Mouse (Mus musculus): Measurements from ENCODE around the gene Map3k10. TPM values are rescaled to one million over a fixed set of nuclear protein-coding genes. Genes with fewer than 3 reads are reported as not detected.
A peak's percentile ranks its signal among the peaks of the same experiment; 100 is the strongest.
"Not testable (repeated sequence)": the region's sequence is repeated elsewhere in the genome, so short reads cannot be mapped to it uniquely, and the experiment has no call there.

Map3k10 gene
- polyA plus RNA-seq, 1 experiment: 13.0 TPM

- H3K27ac ChIP-seq (replicated peaks; ENCODE audit: low read depth, low read length): no peak overlapping the region
- no peaks in the 10 kb centered on the region for H3K4me1 ChIP-seq (ENCODE audit: control insufficient read depth, insufficient read depth, insufficient read length, low read length)
- no peak overlapping the region for H3K4me3 ChIP-seq (ENCODE audit: insufficient read depth, low read depth, low read length)
Observed at GRCm38 (mm10) chr7:27634691-27635090, 39.7 kb downstream of the Map3k10 start.

GRCm38 (mm10) chr7:27633166-27633565 lies 41.2 kb downstream of the Map3k10 start:
- Histone ChIP-seq H3K27ac (replicated peaks; ENCODE audit: low read depth, low read length) (no peak overlapping the region), H3K4me3 (ENCODE audit: insufficient read depth, low read depth, low read length) (no peak overlapping the region), H3K4me1 (ENCODE audit: control insufficient read depth, insufficient read depth, insufficient read length, low read length) (no peaks in the 10 kb centered on the region)

DNA sequence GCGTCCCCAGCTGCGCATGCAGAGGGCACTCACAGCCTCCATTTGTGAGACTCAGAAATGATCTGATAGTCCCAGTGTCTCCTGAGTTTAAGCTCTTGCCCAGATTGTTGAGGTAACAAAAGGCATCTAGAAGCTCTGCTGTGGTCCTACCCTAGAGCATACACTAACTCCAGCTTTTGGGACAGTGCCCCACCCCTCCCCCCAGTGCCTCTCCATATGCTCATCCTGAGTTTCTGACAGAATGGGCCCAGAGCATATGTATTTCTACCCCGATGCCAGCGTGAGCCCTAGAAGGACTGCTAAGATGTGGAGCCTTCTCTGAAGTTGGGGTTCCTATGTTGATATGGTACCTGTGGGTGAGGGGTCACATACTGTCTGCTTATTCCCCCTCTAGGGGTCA lies 43.0 kb downstream of the Map3k10 start:
- Histone ChIP-seq H3K27ac (replicated peaks; ENCODE audit: low read depth, low read length) (no peak overlapping the region), H3K4me1 (ENCODE audit: control insufficient read depth, insufficient read depth, insufficient read length, low read length) (peaks cover 5% of the 10 kb centered on the region; the same call in 1 of the 2 replicates), H3K4me3 (ENCODE audit: insufficient read depth, low read depth, low read length) (no peak overlapping the region)

GRCm38 (mm10) chr7:27628816-27629215 lies 45.6 kb downstream of the Map3k10 start:
- H3K27ac ChIP-seq (replicated peaks; ENCODE audit: low read depth, low read length); H3K4me3 ChIP-seq (ENCODE audit: insufficient read depth, low read depth, low read length); H3K4me1 ChIP-seq (ENCODE audit: control insufficient read depth, insufficient read depth, insufficient read length, low read length): not testable (repeated sequence)

DNA sequence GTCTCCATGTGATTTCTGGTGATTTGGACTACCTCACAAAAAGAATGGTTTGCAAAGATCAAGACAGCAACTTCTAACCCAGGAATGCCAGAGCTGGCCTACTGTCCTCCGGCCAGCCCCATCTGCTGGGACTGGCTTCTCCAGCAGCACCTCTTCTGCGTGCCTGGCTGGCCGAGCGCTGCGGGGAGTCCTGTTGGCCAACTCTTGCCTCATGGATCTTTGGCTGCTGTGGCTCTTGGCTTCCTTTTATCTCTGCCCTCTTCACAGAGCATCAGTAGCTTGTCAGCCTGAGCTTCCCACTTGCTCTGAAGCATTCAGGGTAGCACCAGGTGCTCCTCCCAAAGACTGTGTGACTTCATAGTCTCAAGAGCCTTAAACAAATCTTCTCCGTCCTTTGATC lies 46.2 kb downstream of the Map3k10 start:
- H3K27ac ChIP-seq (replicated peaks; ENCODE audit: low read depth, low read length): peak overlapping the region; percentile 15
- H3K4me1 ChIP-seq (ENCODE audit: control insufficient read depth, insufficient read depth, insufficient read length, low read length): peaks cover 7% of the 10 kb centered on the region; the same call in 1 of the 2 replicates
- H3K4me3 ChIP-seq (ENCODE audit: insufficient read depth, low read depth, low read length): no peak overlapping the region

DNA sequence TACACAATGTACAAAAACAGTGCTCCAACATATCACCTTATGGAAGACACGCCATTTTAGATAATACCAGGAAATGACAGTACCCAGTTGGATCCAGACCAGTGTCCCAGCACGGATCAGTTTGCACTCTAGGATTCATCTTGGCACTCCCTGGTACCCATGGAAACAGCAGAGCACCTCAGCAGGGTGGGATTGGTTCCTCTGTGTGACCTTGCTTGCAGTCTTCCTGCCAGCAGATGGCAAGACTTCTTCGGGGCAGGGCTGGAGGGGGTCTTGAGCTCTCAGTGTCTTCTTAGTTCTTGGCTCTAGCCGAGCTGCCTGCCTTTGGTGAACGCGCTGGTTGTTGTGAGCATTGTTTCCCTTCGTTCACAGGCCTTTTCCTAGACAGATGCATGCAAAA lies 46.7 kb downstream of the Map3k10 start:
- Histone ChIP-seq H3K4me1 (ENCODE audit: control insufficient read depth, insufficient read depth, insufficient read length, low read length) (peaks cover 7% of the 10 kb centered on the region; the same call in 1 of the 2 replicates), H3K27ac (replicated peaks; ENCODE audit: low read depth, low read length) (peak overlapping the region; percentile 15), H3K4me3 (ENCODE audit: insufficient read depth, low read depth, low read length) (no peak overlapping the region)

DNA sequence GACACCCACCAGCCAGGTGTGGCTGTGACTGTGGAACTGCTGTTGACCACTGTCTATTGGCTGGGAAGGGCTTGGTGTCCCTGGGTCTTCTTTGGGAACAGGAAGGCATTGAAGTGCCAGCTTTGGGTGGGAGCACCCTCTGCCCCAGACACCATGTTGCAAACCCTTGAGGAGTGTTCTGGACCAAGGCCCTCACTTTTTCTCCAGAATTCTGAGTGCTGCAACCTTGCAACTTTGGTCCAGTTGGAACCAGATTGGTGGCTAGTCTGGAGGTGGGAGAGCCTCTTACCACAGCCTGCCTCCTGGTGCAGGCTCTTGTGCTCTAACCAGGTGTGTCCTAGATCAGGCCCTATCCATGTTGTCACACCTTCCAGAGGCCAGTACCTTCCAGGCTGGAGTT lies 49.4 kb downstream of the Map3k10 start:
- peak overlapping the region; percentile 99 for H3K27ac ChIP-seq (replicated peaks; ENCODE audit: low read depth, low read length)
- H3K4me1 ChIP-seq (ENCODE audit: control insufficient read depth, insufficient read depth, insufficient read length, low read length): peaks cover 10% of the 10 kb centered on the region; the same call in 1 of the 2 replicates

DNA sequence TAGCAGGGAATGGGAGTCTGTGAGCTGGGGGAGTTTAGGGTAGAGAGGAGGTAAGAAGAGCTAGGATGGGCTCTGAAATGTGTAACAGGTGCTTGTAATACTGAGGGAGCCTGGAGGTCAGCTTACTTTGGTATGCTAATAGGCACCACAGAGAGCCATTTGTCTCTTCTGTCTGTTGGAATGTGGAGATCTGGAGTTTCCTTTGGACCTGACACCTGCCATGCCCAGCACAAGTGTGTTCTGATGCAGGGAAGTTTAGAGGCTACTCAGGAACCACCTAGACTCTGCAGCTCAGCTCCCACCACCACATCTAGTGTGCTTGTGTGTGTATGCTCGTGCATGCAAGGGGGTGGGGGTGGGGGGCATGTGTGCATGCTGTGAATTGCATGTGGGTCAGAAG lies 52.2 kb downstream of the Map3k10 start:
- Histone ChIP-seq H3K27ac (replicated peaks; ENCODE audit: low read depth, low read length) (peak overlapping the region; percentile 12; the same call in 1 of the 2 replicates), H3K4me1 (ENCODE audit: control insufficient read depth, insufficient read depth, insufficient read length, low read length) (peaks cover 5% of the 10 kb centered on the region; the same call in 1 of the 2 replicates)

More for the DNA sequence above, 49.4 kb downstream of the Map3k10 start:
- no peak overlapping the region for H3K4me3 ChIP-seq (ENCODE audit: insufficient read depth, low read depth, low read length)

DNA sequence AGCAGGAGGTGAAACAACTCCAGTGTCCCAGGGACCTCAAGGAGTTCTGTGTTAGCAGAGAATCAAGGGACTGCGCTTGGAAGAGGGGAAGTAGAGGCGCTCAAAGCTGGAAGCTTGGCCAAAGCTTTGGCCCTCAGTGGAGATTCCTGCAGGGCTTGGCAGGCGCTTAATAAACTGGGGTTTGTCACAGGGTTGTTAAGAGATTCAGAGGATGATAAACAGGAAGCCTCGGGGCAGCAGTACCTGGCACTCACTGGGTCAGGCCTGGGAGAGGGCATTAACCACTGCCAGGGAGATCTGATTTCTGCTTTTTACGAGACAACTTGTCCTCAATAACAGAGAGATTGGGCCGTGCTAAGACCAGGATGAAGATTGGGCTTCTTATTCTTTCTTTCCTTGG lies 53.4 kb downstream of the Map3k10 start:
- Histone ChIP-seq H3K27ac (replicated peaks; ENCODE audit: low read depth, low read length) (peak overlapping the region; percentile 63), H3K4me3 (ENCODE audit: insufficient read depth, low read depth, low read length) (no peak overlapping the region), H3K4me1 (ENCODE audit: control insufficient read depth, insufficient read depth, insufficient read length, low read length) (peaks cover 5% of the 10 kb centered on the region; the same call in 1 of the 2 replicates)

More for the DNA sequence above, 52.2 kb downstream of the Map3k10 start:
- no peak overlapping the region for H3K4me3 ChIP-seq (ENCODE audit: insufficient read depth, low read depth, low read length)

DNA sequence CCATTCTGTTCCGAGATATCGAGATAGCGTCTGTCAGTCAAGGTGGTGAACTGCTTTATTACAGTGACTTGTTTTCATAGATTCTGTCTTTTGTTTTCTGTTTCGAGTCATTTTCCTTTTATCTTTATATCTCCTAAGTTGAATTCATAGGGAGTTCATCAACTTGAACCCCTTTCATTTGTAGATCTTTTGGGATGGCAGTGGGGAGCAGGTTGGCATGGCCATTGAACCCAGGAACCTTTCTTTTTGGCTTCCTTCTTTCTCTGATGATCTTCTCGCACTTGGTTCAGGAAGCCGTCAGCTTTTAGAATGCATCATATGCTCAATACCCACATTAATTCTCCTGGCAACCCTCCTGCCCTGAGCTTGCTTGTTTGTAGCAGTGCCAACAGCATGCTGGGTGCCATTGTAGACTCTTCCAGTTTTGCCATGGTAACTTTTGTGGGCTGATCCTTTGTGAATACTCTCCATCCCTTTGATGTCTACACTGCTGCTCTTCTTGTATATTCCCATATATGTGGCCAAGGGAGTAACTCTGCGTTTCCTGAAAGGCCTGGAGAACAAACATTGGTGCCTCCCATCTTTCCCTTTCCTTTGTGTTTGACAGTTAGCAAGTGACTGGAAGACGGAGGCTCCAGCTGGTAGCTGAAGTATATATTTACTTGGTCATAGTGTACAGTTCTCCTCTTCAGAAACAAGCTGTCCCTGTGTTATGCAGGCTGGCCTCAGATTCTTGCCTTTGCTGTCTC lies 60.5 kb downstream of the Map3k10 start:
- H3K4me1 ChIP-seq (ENCODE audit: control insufficient read depth, insufficient read depth, insufficient read length, low read length): peaks cover 9% of the 10 kb centered on the region
- H3K27ac ChIP-seq (replicated peaks; ENCODE audit: low read depth, low read length): no peak overlapping the region
- no peak overlapping the region for H3K4me3 ChIP-seq (ENCODE audit: insufficient read depth, low read depth, low read length)

DNA sequence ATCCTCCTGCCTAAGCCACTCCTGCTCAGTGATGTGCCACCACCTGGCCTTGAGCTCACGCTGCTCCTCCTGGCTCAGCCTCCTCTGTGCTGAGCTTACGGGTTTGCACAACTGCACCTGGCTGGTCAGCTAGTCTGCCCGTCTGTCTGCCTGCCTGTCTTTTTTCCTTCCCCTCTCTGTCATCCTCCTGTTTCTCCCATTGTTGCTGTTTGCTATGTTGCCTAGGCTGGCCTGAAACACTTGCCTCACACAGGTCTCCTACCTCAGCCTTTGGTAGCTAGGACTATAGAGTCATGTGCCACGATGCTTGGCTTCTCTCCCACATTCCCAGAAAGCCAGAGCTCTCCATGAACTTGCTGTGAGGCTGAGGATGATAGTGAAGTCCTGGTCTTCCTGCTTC lies 61.5 kb downstream of the Map3k10 start:
- no peak overlapping the region for H3K27ac ChIP-seq (replicated peaks; ENCODE audit: low read depth, low read length)
- peaks cover 12% of the 10 kb centered on the region for H3K4me1 ChIP-seq (ENCODE audit: control insufficient read depth, insufficient read depth, insufficient read length, low read length)
- H3K4me3 ChIP-seq (ENCODE audit: insufficient read depth, low read depth, low read length): no peak overlapping the region

- peak overlapping the region; percentile 19; the same call in 1 of the 2 replicates for H3K4me3 ChIP-seq (ENCODE audit: insufficient read depth, low read depth, low read length)
- H3K4me1 ChIP-seq (ENCODE audit: control insufficient read depth, insufficient read depth, insufficient read length, low read length): peaks cover 12% of the 10 kb centered on the region
- peak overlapping the region; percentile 81 for H3K27ac ChIP-seq (replicated peaks; ENCODE audit: low read depth, low read length)
Observed at GRCm38 (mm10) chr7:27610871-27611270, 63.5 kb downstream of the Map3k10 start.

GRCm38 (mm10) chr7:27610370-27610769 lies 64.0 kb downstream of the Map3k10 start:
- Histone ChIP-seq H3K4me3 (ENCODE audit: insufficient read depth, low read depth, low read length) (no peak overlapping the region), H3K27ac (replicated peaks; ENCODE audit: low read depth, low read length) (peak overlapping the region; percentile 81), H3K4me1 (ENCODE audit: control insufficient read depth, insufficient read depth, insufficient read length, low read length) (peaks cover 13% of the 10 kb centered on the region)

- Histone ChIP-seq H3K27ac (replicated peaks; ENCODE audit: low read depth, low read length) (peak overlapping the region; percentile 81), H3K4me1 (ENCODE audit: control insufficient read depth, insufficient read depth, insufficient read length, low read length) (peaks cover 15% of the 10 kb centered on the region), H3K4me3 (ENCODE audit: insufficient read depth, low read depth, low read length) (0 out of 2 replicates have a peak overlapping the region, but pooled peaks have one; percentile 1)
Observed at GRCm38 (mm10) chr7:27609688-27610087, 64.7 kb downstream of the Map3k10 start.

DNA sequence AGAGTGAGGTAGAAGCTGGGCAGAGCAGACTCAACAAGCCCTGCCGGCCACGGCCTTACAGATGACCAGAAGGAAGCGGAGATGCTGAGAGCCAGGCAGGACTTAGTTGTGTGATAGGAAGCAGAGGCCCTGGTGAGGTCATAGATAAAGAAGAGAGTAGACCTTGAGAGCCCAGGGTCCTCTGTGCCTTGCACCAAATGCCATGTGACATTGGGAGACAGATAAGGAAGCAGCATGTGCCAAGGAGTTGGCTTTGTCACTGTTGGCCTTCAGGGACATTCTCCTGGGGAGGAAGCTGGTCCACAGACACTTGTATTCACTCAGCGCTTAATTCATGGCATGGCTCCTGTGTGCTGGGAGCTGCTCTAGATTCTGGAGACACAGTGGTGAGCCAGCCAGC lies 65.1 kb downstream of the Map3k10 start:
- Histone ChIP-seq H3K27ac (replicated peaks; ENCODE audit: low read depth, low read length) (peak overlapping the region; percentile 81), H3K4me3 (ENCODE audit: insufficient read depth, low read depth, low read length) (0 out of 2 replicates have a peak overlapping the region, but pooled peaks have one; percentile 1), H3K4me1 (ENCODE audit: control insufficient read depth, insufficient read depth, insufficient read length, low read length) (peaks cover 13% of the 10 kb centered on the region)

GRCm38 (mm10) chr7:27608130-27608529 lies 66.3 kb downstream of the Map3k10 start:
- Histone ChIP-seq H3K4me3 (ENCODE audit: insufficient read depth, low read depth, low read length) (peak overlapping the region; percentile 36), H3K27ac (replicated peaks; ENCODE audit: low read depth, low read length) (peak overlapping the region; percentile 81), H3K4me1 (ENCODE audit: control insufficient read depth, insufficient read depth, insufficient read length, low read length) (peaks cover 16% of the 10 kb centered on the region)

Data from brown adipose tissue, adult 24 weeks (tissue).